Mouse (Mus musculus): ENCODE measurements at regions not wholly inside any gene's neighbourhood (a gene's known extent, or its start where the extent isn't known, plus 50 kb on each side); places are given as distances from the start of the nearest gene placed in this dataset.
A peak's percentile ranks its signal among the peaks of the same experiment; 100 is the strongest.

GRCm38 (mm10) chr1:26573798-26574450 is 113.3 kb downstream of the 4931408C20Rik start:
- no peak for DNase-seq (ENCODE audit: low read depth, low spot score)

- DNase-seq (ENCODE audit: low read depth, low spot score): peak; percentile 59
These were observed 127.8 kb downstream of the 4931408C20Rik start for GRCm38 (mm10) chr1:26559505-26559904.

GRCm38 (mm10) chr1:26524537-26524936 is 162.7 kb downstream of the 4931408C20Rik start:
- no peak for DNase-seq (ENCODE audit: low read depth, low spot score)

- no peak for DNase-seq (ENCODE audit: low read depth, low spot score)
These were observed 175.9 kb downstream of the 4931408C20Rik start for GRCm38 (mm10) chr1:26511368-26511767.

All from telencephalon, adult 2 months (tissue).